Mouse (Mus musculus) macrophage (primary cell): ENCODE measurements around the gene Chaf1a. TPM values are rescaled to one million over a fixed set of nuclear protein-coding genes. Genes with fewer than 3 reads are reported as not detected.
A peak's percentile ranks its signal among the peaks of the same experiment; 100 is the strongest.
"Not testable (repeated sequence)": the region's sequence is repeated elsewhere in the genome, so short reads cannot be mapped to it uniquely, and the experiment has no call there.

Experiments used
- H3K27ac ChIP-seq: fragments of 350-480 bp; formaldehyde crosslinking; 2 replicates; pipeline ENCODE4 v1.9.0; 2021
- H3K36me3 ChIP-seq: fragments of 350-480 bp; formaldehyde crosslinking; 2 replicates; pipeline ENCODE4 v1.9.0; 2021; ENCODE audit errors: inconsistent target
- H3K4me3 ChIP-seq: fragments of 350-480 bp; formaldehyde crosslinking; 2 replicates; pipeline ENCODE4 v1.9.0; 2021; ENCODE audit errors: inconsistent target
- H3K79me2 ChIP-seq: fragments of 350-480 bp; formaldehyde crosslinking; 2 replicates; pipeline ENCODE4 v1.9.0; 2021; ENCODE audit errors: inconsistent target
- WGBS: methylation state at CpG from one replicate; pipeline ENCODE4 v1.1.7; 2026; ENCODE audit warnings: inconsistent platforms; ENCODE audit not compliant: missing documents; 5-methylcytosine and 5-hydroxymethylcytosine counted together
- polyA plus RNA-seq: library from polyadenylated mRNA; stranded (reverse); fragments of 250-400 nt; gene quantifications from 3 replicates; pipeline ENCODE4 v1.2.4, GENCODE M21; 2018; ENCODE audit warnings: inconsistent platforms

The Chaf1a gene
- polyA plus RNA-seq, 1 experiment from 2014 or later, result 6.2 TPM

DNA sequence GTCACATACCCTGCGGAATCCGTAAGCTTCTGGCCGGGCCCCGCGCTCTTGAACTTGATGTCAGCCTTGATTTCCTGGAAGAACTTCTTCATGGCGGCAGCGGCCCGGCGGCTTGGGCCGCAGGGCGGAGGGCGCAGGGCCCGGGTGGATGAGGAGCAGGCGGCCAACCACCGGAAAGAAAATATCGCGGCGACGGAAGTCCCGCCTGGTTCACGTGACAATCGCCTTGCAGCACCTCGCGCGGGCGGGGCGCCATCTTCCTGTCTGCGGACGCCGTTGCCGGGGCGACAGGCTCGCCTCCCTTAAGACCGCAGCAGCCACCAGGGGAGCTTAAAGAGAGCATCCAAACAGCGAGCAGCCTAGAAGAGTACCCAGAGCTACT is 34.6 kb downstream of the Chaf1a start, which contains the start of gene Ubxn6:
Gene Ubxn6 (minus strand): TSS at position 202 of the 382 bp plus-strand sequence.
- 0% methylated on average over 35 of the region's 35 CpGs for WGBS
- H3K36me3 ChIP-seq, result peaks cover 31% of the 10 kb centered on the region
- peak within 1 kb of the TSS; percentile 54 for H3K4me3 ChIP-seq
- peak within 1 kb of the TSS; percentile 84 for H3K27ac ChIP-seq
- peaks cover 11% of the 10 kb centered on the region; the same call in 1 of the 2 replicates for H3K79me2 ChIP-seq

DNA sequence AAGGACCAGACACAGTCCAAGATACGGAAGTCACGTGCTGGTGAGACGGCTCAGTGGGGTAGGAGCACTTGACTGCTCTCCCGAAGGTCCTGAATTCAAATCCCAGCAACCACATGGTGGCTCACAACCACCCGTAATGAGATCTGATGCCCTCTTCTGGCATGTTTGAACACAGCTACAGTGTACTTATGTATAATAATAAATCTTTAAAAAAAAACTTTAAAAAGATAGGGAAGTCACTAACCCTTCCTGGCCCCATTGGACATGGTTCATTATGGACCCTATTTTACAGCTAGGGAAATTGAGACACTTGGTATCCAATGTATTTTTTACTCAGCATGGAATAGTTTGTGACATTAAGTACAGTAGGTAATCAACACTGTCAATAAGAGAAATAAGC is 37.3 kb downstream of the Chaf1a start:
- WGBS, result 82% methylated on average over 5 of the region's 5 CpGs
- H3K79me2 ChIP-seq, result peaks cover 36% of the 10 kb centered on the region
- H3K36me3 ChIP-seq, result peaks cover 8% of the 10 kb centered on the region; the same call in 1 of the 2 replicates
- H3K4me3 ChIP-seq, result no peak overlapping the region
- H3K27ac ChIP-seq, result no peak overlapping the region

DNA sequence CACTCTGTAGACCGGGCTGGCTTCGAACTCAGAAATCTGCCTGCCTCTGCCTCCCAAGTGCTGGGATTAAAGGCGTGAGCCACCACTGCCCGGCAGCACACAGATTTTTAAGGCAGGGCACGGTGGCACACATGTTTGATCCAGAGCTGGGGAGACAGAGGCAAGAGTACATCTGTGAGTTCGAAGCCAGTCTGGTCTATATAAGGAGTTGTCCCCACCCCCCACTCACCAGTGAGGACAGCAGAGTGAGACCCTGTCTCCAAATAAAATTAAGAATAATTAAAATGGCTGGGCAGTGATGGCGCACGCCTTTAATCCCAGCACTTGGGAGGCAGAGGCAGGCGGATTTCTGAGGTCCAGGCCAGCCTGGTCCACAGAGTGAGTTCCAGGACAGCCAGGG is 38.1 kb downstream of the Chaf1a start:
- not testable (repeated sequence) for H3K36me3 ChIP-seq
- Histone ChIP-seq H3K4me3 (peak overlapping the region; percentile 40), H3K79me2 (peaks cover 35% of the 10 kb centered on the region), H3K27ac (peak overlapping the region; percentile 63)
- WGBS, result 59% methylated on average over 9 of the region's 9 CpGs

DNA sequence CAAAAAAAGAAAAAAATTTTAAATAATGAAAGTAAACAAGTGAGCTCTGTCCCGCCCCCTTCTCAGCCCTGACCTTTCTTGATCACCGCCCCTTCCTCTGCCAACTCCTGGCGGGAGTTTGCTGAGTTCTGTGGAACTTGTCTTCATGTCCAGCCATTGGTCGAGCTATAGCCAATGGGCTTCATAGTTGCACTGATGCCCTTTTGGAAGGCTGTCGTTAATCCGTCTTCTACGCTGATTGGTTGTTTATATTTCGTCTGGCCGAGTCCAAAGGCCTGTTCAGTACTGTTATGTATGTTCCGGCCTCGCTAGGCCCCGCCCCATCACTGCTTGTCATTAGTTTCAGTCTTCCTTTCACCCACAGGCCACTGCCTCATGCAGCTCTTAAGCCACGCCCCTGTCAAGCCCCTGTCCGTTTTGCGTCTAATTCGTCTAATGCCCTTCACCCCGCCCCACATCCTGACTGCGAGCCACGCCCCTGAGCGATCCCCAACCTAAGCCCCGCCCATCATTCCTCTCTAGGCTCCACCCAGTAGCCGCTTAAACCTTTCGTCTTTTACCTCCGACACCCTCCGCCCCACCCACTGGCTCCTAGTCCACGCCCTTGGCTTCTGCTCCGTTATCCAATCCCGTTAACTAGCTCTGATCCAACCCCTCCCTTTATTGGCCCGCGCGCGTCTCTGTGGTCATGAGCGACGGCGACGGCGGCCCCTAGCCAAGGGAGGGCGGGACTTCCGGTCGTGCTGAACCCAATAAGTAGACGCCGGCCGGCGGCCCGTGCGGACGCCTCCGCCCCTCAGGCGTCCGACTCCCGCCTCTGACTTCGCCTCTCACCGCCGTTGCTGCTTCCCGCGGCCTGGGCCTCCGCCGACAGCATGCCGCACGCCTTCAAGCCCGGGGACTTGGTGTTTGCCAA is 38.9 kb downstream of the Chaf1a start, which contains the start of gene Hdgfl2:
Gene Hdgfl2 (plus strand): TSS at position 755 of the 916 bp plus-strand sequence.
- Histone ChIP-seq H3K27ac (peak within 1 kb of the TSS; percentile 63), H3K36me3 (0 out of 2 replicates have a peak, but pooled peaks cover 4% of the 10 kb centered on the region), H3K4me3 (peak within 1 kb of the TSS; percentile 79), H3K79me2 (peaks cover 27% of the 10 kb centered on the region)
- 1% methylated on average over 53 of the region's 61 CpGs for WGBS

DNA sequence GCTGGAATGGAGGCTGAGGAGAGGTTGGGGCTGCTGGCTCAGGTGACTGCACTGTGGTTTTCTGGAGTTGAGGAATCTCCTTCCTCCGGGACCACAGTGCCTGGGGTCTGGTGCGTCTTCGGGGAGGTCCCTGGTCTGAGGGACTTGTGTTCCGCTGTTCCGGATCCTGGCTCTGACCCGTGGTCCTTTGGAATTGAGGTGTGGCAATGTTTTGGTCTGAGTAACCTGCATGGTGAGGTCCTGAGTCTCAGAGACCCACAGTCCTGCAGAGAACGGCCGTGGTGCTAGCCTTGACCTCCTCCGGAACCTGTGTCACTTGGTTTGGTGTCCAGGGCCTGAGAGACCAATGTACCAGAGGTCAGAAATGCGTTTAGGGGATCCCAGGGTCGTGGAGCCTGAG is 39.7 kb downstream of the Chaf1a start:
- no peak overlapping the region for H3K27ac ChIP-seq
- H3K79me2 ChIP-seq, result peaks cover 26% of the 10 kb centered on the region
- WGBS, result 0% methylated on average over 11 of the region's 11 CpGs
- 0 out of 2 replicates have a peak, but pooled peaks cover 4% of the 10 kb centered on the region for H3K36me3 ChIP-seq
- H3K4me3 ChIP-seq, result peak overlapping the region; percentile 79

DNA sequence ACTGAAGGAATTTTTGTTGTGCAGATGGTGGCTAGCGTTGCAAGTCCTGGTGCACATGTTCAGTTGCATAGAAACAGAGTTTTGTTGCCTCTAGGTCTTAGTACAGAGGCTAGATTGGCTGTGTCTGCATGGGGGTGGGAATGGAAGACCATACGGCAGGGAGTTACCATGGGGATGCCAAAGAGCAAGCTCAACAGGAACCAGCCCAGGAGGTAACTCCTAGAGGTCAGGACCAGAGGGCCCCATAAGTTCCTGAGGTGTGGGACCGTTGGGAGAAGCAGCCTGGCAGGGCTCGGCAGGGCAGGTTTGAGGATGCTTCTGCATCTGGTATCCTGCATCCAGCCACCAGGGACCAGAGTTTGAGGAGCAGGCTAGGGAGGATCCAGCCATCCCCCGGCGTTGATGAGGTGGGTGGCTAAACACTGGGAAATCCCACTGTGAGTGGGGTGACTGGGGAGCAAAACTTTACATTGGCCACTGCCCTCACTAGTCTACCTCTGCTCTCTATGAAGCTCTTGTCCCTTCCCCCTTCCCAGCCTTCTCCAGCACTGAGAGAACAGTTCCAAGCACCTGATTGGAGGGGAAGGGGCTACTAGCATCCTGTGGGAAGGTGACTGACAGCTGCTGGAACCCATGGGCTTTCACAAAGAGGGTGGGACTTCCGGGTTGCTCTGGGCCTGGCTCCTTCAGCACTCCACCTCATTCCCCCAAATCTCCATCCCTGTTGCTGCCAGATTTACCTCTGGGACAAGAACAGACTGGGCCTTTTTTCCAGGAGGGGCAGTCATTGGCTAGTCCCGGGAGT is 40.7 kb downstream of the Chaf1a start:
- 0 out of 2 replicates have a peak, but pooled peaks cover 4% of the 10 kb centered on the region for H3K36me3 ChIP-seq
- H3K79me2 ChIP-seq, result peaks cover 26% of the 10 kb centered on the region
- WGBS, result 52% methylated on average over 8 of the region's 8 CpGs
- H3K4me3 ChIP-seq, result peak overlapping the region; percentile 79
- H3K27ac ChIP-seq, result no peak overlapping the region

DNA sequence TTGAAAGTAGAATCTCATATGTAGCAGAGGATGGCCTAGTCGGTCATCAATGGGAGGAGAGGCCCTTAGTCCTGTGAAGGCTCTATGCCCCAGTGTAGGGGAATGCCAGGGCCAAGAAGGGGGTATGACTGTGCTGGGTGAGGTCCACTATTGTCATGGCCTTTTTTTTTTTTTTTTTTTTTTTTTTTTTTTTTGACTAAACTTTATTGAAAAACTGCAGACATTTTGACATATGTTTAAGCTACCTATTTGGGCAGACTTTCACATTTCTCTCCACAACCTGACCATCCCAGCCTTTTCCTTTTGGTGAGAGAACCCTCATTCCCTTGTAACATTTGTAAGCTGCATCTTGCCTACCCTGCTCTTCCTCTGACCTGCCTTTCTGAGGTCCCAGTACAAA is 52.1 kb downstream of the Chaf1a start:
- H3K79me2 ChIP-seq, result no peaks in the 10 kb centered on the region
- WGBS, result 83% methylated on average over 1 of the region's 1 CpGs
- peaks cover 16% of the 10 kb centered on the region; the same call in 1 of the 2 replicates for H3K36me3 ChIP-seq
- H3K27ac ChIP-seq, result no peak overlapping the region
- no peak overlapping the region for H3K4me3 ChIP-seq

DNA sequence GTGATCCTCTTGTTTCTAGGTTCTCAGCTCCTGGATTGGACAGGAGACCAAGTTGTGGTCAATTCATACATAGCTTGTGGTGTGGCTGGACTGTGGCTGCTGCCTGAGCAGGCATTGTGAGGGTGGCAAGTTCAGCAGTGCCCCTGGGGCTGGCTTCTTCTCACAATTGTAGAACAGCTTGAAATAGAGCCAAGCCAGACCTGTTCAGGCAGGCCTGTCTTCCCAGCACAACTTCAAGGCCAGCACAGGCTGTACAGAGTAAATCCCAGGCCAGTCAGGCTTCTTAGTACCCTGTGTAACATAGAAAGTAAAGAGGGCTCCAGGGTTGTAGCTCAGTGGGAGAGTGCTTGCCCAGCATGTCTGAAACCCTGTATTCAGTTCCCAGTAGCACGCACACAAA is 52.6 kb downstream of the Chaf1a start:
- 100% methylated on average over 1 of the region's 1 CpGs for WGBS
- Histone ChIP-seq H3K27ac (no peak overlapping the region), H3K36me3 (peaks cover 21% of the 10 kb centered on the region; the same call in 1 of the 2 replicates), H3K4me3 (no peak overlapping the region), H3K79me2 (no peaks in the 10 kb centered on the region)

DNA sequence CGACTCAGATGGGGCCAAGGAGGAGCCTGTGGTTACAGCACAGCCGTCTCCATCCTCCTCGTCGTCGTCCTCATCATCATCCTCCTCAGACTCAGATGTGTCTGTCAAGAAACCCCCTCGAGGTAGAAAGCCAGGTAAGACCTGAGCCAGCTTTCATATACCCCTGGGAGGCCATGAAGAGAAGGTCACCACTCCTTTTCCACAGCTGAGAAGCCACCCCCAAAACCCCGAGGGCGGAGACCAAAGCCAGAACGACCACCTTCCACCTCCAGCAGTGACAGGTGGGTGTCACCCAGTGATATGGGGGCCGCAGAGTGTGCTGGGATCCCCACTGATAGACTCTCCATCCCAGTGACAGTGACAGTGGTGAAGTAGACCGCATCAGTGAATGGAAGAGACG is 56.6 kb downstream of the Chaf1a start:
- 95% methylated on average over 11 of the region's 12 CpGs for WGBS
- H3K4me3 ChIP-seq, result no peak overlapping the region
- no peaks in the 10 kb centered on the region for H3K79me2 ChIP-seq
- no peak overlapping the region for H3K27ac ChIP-seq
- peaks cover 57% of the 10 kb centered on the region for H3K36me3 ChIP-seq

DNA sequence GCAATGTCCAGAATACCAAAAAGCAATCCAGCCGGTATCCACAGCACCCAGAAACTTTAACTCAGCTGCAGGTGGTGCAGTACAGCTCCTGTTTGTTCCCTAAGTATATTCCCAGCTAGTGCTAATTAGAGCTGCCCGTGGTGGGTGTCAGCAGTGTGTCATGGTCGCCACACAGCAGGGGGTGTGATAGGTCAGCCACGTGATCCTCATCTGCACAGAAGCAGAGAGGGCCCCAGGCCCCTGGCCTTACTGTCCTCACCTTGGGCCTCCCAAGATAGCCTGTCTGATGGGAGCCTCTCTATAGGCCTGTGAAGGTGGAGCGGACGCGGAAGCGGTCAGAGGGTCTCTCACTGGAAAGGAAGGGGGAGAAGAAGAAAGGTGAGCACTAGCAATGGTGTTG is 57.9 kb downstream of the Chaf1a start:
- 94% methylated on average over 8 of the region's 8 CpGs for WGBS
- Histone ChIP-seq H3K36me3 (peaks cover 64% of the 10 kb centered on the region), H3K4me3 (no peak overlapping the region), H3K79me2 (no peaks in the 10 kb centered on the region), H3K27ac (no peak overlapping the region)

DNA sequence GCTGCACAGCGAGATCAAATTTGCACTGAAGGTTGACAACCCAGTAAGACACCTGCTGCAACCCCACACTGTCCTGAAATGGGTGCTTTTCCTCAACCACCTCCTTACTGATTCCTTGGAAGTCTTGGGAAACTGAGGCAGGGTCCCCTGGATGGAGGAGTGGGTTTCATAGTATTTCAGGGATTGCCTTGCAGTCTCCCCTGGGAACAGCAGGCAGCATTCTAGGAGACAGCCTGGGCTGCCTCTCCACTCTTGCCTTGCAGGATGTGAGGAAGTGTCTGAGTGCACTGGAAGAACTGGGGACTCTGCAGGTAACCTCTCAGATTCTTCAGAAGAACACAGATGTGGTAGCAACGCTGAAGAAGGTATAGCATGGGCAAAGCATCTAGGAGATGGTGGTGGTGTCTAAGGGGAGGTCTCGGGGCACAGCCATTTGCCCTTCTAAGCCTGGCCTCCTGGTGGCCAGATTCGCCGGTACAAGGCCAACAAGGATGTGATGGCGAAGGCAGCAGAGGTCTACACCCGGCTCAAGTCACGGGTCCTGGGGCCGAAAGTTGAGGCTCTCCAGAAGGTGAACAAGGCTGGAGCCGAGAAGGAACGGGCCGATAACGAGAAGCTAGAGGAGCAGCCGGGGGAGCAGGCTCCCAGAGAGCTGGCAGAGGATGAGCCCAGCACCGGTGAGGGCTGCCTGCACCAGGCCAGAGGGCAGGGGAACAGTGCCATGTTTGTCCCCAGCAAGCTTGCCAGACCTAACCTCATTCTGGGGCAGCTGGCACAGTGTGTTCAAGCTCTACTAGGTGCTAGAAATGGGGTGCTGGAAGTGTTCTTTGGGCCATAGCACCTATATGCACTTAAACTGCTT is 58.7 kb downstream of the Chaf1a start:
- 94% methylated on average over 15 of the region's 15 CpGs for WGBS
- Histone ChIP-seq H3K4me3 (no peak overlapping the region), H3K27ac (no peak overlapping the region), H3K36me3 (peaks cover 66% of the 10 kb centered on the region), H3K79me2 (no peaks in the 10 kb centered on the region)

DNA sequence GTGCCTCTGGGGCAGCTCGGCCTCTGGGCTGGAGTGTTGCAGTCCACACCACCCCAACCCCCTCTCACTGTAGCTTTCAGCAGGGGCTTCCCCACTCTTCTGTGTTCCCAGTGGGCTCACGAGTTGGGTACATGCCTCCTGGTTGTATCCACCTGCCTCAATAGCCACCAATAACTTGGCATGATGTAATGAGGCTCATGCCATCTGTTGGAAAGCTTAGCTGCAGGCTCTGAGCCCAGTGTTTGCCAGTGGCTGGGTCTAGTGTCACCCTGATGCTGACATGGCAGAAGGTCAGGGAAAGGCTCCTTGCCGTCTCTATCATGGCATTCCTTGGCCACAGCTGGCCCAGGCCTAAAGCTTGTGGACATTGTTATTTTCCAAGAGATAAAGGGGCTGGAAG is 60.6 kb downstream of the Chaf1a start:
- WGBS, result 100% methylated on average over 3 of the region's 3 CpGs
- Histone ChIP-seq H3K79me2 (no peaks in the 10 kb centered on the region), H3K36me3 (peaks cover 65% of the 10 kb centered on the region), H3K27ac (no peak overlapping the region), H3K4me3 (no peak overlapping the region)

DNA sequence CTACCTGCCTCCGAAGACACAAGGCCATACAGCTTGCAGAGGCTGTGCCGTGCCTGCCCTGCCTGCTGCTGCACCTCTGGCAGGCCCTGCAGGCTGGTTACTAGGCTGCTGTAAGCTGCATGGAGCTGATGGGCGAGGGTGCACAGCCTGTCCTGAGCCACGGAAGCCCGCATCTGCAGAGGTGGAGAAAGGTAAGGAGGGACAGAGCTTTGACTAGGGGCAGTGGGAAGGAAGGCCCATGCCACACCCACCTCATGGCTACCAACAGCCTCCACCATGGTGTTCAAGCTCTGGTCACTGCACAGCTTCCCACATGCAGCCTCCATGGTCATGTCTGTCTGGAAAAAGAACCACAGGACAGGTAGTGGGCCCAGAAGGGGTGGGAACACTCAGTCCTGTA is 61.9 kb downstream of the Chaf1a start:
- no peak overlapping the region for H3K4me3 ChIP-seq
- H3K79me2 ChIP-seq, result no peaks in the 10 kb centered on the region
- H3K36me3 ChIP-seq, result peaks cover 52% of the 10 kb centered on the region
- no peak overlapping the region for H3K27ac ChIP-seq
- WGBS, result 93% methylated on average over 5 of the region's 5 CpGs

DNA sequence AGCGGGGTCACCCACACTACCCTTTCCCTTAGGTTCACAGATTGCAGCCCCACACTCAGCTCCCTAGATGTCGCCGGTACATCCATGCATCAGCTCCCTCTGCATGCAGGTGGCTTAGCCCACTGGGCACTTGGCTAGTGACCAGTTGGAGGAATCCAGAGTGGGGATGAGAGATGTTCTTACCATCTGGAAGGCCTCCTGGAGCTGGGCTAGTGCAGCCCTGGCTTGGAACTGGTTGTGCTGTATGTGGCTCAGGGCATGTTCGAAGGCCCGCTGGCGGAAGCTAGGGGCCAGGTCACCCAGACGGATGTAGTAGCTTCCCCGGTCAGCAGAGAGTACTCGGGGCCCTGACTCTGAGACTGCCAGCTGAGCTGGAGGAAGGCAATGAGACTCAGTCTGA is 62.7 kb downstream of the Chaf1a start:
- 98% methylated on average over 9 of the region's 9 CpGs for WGBS
- peaks cover 44% of the 10 kb centered on the region for H3K36me3 ChIP-seq
- no peaks in the 10 kb centered on the region for H3K79me2 ChIP-seq
- no peak overlapping the region for H3K27ac ChIP-seq
- no peak overlapping the region for H3K4me3 ChIP-seq
